28 mouse cellular contexts compared by ENCODE assay signal in genomic region chr6:9534395-9534794, GRCm38 (mm10).
"Had no signal": no experiment of that assay in that cellular context is flagged by ENCODE, and none has a peak within 500 bp of the region (broad histone marks: within the 10 kb centered on the region; RNA-seq: fewer than 3 reads in every experiment).

No protein-coding gene starts in this region.

- H3K4me2 ChIP-seq: heart, embryonic 11.5 days; heart, embryonic 13.5 days; heart, embryonic 15.5 days; hindbrain, embryonic 13.5 days; hindbrain, embryonic 15.5 days; kidney, embryonic 15.5 days; limb, embryonic 12.5 days; liver, embryonic 11.5 days; liver, embryonic 13.5 days; liver, embryonic 15.5 days had no signal

- H3K36me3 ChIP-seq: heart, embryonic 13.5 days; heart, embryonic 15.5 days; hindbrain, embryonic 13.5 days; hindbrain, embryonic 15.5 days; kidney, embryonic 15.5 days; limb, embryonic 10.5 days; limb, embryonic 12.5 days; liver, embryonic 13.5 days; liver, embryonic 15.5 days had no signal

- H3K4me1 ChIP-seq: heart, embryonic 13.5 days; heart, embryonic 15.5 days; hindbrain, embryonic 13.5 days; hindbrain, embryonic 15.5 days; kidney, embryonic 15.5 days; limb, embryonic 10.5 days; limb, embryonic 12.5 days; liver, embryonic 13.5 days; liver, embryonic 15.5 days had no signal

- DNase-seq: gastrocnemius, postnatal 14 days; gastrocnemius, postnatal 36 days; heart, adult 11 months; heart, adult 2 months; heart, postnatal 14 days; heart, postnatal 36 days; kidney, adult 11 months; kidney, adult 2 months; kidney, adult 9 months; kidney, postnatal 25 days; kidney, postnatal 4 days; liver; liver, embryonic 13.5 days had no signal

- H3K9ac ChIP-seq: heart, embryonic 13.5 days; heart, embryonic 15.5 days; hindbrain, embryonic 13.5 days; hindbrain, embryonic 15.5 days; kidney, embryonic 15.5 days; limb, embryonic 12.5 days; liver, embryonic 13.5 days; liver, embryonic 15.5 days had no signal

- H3K9me3 ChIP-seq: heart, embryonic 13.5 days; heart, embryonic 15.5 days; hindbrain, embryonic 13.5 days; hindbrain, embryonic 15.5 days; kidney, embryonic 15.5 days; limb, embryonic 10.5 days; limb, embryonic 12.5 days; liver, embryonic 13.5 days; liver, embryonic 15.5 days had no signal

- ATAC-seq: hindbrain, postnatal 0 days; intestine, embryonic 16.5 days had no signal

- H3K27ac ChIP-seq: heart, adult 2 months; heart, embryonic 13.5 days; heart, embryonic 15.5 days; hindbrain, embryonic 13.5 days; hindbrain, embryonic 15.5 days; hindbrain, postnatal 0 days; kidney, embryonic 15.5 days; kidney, postnatal 0 days; layer of hippocampus, adult 2 months; left cerebral cortex, adult 2 months; limb, embryonic 10.5 days; limb, embryonic 12.5 days; liver, embryonic 13.5 days; liver, embryonic 15.5 days had no signal

- H3K27me3 ChIP-seq: heart, embryonic 13.5 days; heart, embryonic 15.5 days; hindbrain, embryonic 13.5 days; hindbrain, embryonic 15.5 days; kidney, embryonic 15.5 days; limb, embryonic 12.5 days; liver, embryonic 13.5 days; liver, embryonic 15.5 days had no signal

- H3K4me3 ChIP-seq: heart, adult 2 months; heart, embryonic 13.5 days; heart, embryonic 15.5 days; hindbrain, embryonic 13.5 days; hindbrain, embryonic 15.5 days; kidney, embryonic 15.5 days; layer of hippocampus, adult 2 months; left cerebral cortex, adult 2 months; limb, embryonic 10.5 days; limb, embryonic 12.5 days; liver, embryonic 13.5 days; liver, embryonic 15.5 days had no signal
